Mouse (Mus musculus): ENCODE data around the gene Zfp316.

- TF ChIP-seq EP300 (IDR thresholded peaks at IDR 0.05; ENCODE audit: low read length): no peak
- TF ChIP-seq TBP (conservative IDR thresholded peaks at IDR 0.05; ENCODE audit: low read depth, low read length): no peak
- TF ChIP-seq ELF1 (IDR thresholded peaks at IDR 0.05; ENCODE audit: low read depth, low read length): no peak
- no peak for TF ChIP-seq JUND (conservative IDR thresholded peaks at IDR 0.05; ENCODE audit: low read depth, low read length)
- TF ChIP-seq NRF1 (IDR thresholded peaks at IDR 0.05; ENCODE audit: low read depth, low read length): no peak
- TF ChIP-seq MAFK (IDR thresholded peaks at IDR 0.05; ENCODE audit: insufficient replicate concordance, low read length): no peak
- peak in 1 of 2 experiments; percentile 36; a peak in 2 of 4 replicates for TF ChIP-seq CTCF (conservative IDR thresholded peaks at IDR 0.05 in 1 of 2, IDR thresholded peaks at IDR 0.05 in 1 of 2; ENCODE audit: low read depth in 2 of 2, low read length in 2 of 2)
- no peak for TF ChIP-seq BHLHE40 (IDR thresholded peaks at IDR 0.05; ENCODE audit: low read depth, low read length)
- TF ChIP-seq POLR2A (IDR thresholded peaks at IDR 0.05; ENCODE audit: low read depth, low read length): no peak
Measured at GRCm38 (mm10) chr5:143294862-143295261, 25.0 kb upstream of the Zfp316 start.

Data from CH12.LX (cell line).